Mouse (Mus musculus): Measurements from ENCODE around the gene Pdia6. TPM values are rescaled to one million over a fixed set of nuclear protein-coding genes. Genes with fewer than 3 reads are reported as not detected.

The Pdia6 gene
- polyA plus RNA-seq, 1 experiment from 2014 or later = 445 TPM

Other genes with a start within 250 kb of the Pdia6 start
- gene Kcnf1, start 89.7 kb upstream of the Pdia6 start, polyA plus RNA-seq (2014; fragmentation: Nextera tagmentation; extraction: Ambion mirVana) = 0.26 and 1.2 TPM in 2 replicates
- gene Atp6v1c2, start 62.8 kb downstream of the Pdia6 start, polyA plus RNA-seq (2014; fragmentation: Nextera tagmentation; extraction: Ambion mirVana) = 0.17 and 0.44 TPM in 2 replicates
- 15.9 and 18.6 TPM in 2 replicates for gene Nol10, start 81.9 kb downstream of the Pdia6 start, polyA plus RNA-seq (2014; fragmentation: Nextera tagmentation; extraction: Ambion mirVana)